Mouse (Mus musculus): Measurements from ENCODE around the gene Tube1. TPM values are rescaled to one million over a fixed set of nuclear protein-coding genes. Genes with fewer than 3 reads are reported as not detected.

Gene Tube1
- polyA plus RNA-seq, 1 experiment: 5.7 TPM

DNA sequence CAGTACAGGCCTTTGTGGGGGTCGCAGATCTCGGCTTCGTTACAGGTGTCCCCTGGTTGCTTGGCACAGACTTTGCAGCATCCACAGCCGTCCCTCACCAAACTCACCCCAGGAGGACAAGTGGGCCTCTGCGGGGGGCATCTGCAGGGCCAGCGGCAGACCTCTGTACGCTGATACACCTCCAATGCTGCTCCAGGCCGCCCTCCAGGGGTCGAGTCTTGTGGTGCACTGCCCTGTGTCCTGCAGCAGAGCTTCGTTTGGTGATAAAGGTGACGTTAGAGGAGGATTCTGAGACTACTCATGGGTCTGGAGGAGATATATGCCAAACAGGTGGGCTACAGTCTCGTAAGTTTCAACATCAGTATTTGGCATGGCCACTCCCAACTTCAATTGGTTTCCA, 24.5 kb downstream of the Tube1 start:
- TF ChIP-seq GATA1 (IDR thresholded peaks at IDR 0.05; ENCODE audit: low read length): no peak

DNA sequence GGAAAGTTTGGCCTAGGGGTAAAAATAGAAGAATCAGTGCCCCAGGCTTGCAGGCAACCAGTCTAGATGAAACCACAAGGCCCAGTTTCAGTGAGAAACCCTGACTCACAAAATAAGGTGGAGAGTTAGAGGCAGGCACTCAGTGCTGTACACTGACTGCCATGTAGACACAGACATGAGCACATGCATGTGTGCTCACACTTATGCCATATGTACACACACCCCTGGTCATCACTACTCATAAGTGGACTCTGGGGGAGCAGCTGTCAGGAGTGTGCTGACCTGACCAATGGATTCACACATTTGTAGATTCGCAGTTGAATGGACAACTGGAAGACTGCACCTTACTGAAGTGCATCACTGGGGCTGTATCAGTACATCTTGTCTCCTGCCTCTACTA, 27.6 kb downstream of the Tube1 start:
- no peak for TF ChIP-seq GATA1 (IDR thresholded peaks at IDR 0.05; ENCODE audit: low read length)

DNA sequence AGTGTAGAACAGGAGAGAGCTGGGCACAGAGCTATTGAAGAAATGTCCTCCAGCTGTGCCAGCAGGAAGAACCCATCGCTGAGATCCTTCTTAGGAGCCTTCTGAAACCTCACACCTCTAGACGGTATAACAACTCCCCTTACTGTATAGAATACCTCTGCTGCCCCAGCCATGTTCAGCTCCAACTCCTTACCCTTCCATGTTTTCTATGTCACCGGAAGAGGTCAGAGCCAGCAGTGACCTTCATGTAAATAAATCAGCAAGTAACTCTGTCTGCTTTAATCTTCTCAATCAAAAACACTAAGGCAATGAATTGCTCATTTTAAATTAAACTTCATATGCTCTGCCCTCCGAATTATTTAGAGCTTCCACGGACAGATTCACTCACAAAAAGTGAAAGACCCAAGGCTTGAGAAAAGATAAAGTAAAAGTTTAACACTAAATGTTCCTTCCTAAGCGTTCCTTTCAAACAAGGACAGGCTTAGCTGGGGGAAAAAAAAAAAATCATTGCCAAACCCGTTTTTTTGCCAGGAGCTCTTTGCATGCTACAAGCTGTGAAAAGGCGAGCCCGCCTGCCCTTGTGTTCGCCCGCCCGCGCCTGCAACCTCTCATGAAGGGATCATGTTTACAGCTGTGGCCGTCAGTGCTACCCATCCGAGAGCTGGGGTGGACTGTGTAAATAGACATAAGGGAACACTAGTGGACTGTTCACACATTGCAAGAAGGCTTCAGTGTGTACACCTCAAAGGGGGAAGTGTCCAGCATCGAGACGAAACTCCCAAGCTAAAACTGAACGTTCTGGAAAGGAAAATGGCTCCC, 29.1 kb downstream of the Tube1 start:
- no peak for TF ChIP-seq GATA1 (IDR thresholded peaks at IDR 0.05; ENCODE audit: low read length)

DNA sequence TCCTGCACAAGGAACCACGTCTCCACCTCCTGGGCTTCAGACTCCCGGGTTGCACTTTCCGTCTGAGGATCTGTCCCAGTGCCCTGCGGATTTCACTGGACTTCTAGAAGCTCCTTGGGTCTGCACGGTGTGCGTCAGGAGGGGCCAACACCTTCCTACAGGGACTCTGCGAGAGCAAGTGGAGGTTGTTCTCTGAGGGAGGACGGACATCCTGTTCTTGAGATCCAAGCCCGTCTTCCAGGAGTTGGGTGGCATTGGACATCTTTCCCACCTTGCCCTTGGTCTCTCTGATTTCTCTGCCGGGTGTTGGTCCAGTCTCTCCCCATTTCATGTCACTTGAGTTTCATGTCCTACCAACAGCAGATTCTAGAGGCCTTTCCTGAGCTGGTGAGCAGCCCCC, 29.9 kb downstream of the Tube1 start, which contains the start of gene Ccn6:
Gene Ccn6, minus strand, starts transcription at position 101 of the 400 bp plus-strand sequence.
- no peak for TF ChIP-seq GATA1 (IDR thresholded peaks at IDR 0.05; ENCODE audit: low read length)

DNA sequence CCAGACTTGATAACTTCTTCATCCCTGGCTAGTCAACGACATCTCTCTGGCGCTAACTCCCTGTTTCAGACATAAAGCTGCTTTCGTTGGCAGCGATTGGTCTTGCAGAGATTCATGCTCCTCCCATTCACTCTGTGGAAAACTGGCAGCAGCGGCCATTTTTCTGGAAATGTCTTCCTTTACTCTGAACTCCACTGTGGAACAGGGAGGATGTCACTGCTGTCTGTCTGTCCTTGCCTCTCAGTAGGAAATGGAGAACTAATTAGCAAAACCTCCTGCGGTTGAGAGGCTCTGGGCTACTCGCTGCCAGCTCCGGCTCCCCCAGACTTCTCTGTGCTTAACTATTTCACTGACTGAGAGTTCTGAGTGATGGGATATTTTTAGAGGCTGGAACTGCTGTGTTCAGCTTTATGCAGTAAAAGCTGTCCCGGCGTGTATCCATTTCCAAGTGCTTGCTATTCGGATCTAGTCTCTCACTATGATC, 31.9 kb downstream of the Tube1 start:
- TF ChIP-seq GATA1 (IDR thresholded peaks at IDR 0.05; ENCODE audit: low read length): no peak

DNA sequence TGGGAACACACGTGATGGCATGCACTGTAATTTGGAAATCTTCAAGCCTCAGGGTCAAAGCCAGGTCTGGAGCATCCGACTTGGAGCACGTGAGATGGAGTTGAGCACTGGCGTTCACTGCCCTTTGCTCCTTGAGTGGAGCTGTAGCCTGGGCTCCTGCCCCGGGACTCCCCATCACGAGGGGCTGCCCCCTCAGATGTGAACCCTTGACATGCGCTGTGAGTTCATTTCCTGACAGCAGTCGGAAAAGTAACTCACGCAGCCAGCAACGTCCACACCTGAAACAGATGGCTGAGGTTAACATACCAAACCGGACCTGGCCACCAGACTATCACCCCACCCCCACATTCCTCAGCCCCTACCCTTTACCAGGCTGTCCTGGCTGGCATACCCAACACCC, 33.8 kb downstream of the Tube1 start:
- TF ChIP-seq GATA1 (IDR thresholded peaks at IDR 0.05; ENCODE audit: low read length): no peak

DNA sequence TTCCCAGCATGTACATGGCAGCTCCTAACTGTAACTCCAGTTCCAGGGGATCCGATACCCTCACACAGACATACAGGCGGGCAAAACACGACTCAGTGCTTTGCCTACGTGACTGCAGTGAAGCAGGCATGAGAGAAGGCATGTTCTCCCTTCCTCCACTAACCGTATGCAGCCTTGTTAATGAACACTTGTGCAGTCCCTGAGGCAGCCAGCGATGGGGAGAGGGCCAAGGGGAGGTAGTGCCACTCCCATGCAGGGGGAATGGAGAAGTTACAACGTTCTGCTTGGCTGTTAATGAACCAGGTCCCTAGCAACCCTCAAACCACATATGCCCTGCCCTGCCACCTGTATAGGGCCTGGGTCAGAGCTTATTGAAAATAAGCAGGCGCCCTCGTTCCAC, 35.9 kb downstream of the Tube1 start:
- TF ChIP-seq GATA1 (IDR thresholded peaks at IDR 0.05; ENCODE audit: low read length): no peak

DNA sequence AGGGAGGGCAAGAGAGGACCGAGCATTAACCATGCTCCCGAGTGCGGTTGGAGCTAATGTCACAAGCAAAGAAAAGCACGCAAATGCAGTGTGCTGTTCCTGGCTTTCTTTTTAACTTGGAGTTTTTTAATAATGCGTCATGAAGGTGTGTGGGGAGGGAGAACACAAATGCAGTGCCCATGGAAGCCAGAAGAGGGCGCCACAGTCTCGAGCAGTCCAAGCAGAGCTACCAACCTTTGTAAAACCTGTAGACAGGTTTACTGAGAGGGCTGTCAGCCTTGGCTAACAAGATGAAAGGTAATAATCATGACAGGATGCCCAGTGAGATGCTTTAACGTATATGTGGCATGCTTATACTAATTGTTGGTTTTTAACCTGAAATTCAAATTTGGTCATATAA, 36.4 kb downstream of the Tube1 start:
- no peak for TF ChIP-seq GATA1 (IDR thresholded peaks at IDR 0.05; ENCODE audit: low read length)

DNA sequence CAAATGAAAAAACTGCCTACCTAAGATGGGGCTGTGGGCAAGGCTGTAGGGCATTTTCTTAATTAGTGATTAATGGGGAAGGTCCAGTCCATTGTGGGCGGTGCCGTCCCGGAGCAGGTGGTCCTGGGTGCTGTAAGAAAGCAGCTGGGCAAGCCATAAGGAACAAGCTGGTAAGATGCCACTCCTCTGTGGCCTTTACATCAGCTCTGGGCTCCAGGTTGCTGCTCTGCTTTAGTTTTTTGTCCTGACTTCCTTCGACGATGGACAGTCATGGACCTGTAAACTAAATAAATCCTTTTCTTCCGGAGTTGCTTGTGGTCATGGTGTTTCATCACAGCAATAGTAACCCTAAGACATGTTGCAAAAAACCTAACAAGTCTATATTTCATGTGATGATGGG, 36.9 kb downstream of the Tube1 start:
- TF ChIP-seq GATA1 (IDR thresholded peaks at IDR 0.05; ENCODE audit: low read length): no peak

DNA sequence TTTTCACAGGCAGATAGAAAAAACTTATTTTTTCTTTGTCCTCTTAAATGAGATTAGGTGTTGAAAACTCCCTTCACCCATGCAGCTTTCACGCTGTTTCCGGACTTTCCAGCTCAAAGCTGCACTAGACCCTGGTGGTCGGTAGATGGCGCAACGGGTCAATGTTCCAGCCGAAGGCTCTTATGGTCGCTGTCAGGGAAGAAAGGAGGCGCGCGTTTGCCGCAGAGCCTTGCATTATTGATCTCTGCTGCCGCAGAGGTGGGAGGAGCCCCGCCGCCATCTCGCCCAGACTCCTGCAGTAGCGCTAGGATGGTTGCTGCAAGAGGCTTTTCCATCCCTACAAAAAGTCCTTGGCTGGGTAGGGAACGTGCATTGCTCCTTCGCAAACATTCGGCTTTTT, 37.4 kb downstream of the Tube1 start:
- no peak for TF ChIP-seq GATA1 (IDR thresholded peaks at IDR 0.05; ENCODE audit: low read length)

DNA sequence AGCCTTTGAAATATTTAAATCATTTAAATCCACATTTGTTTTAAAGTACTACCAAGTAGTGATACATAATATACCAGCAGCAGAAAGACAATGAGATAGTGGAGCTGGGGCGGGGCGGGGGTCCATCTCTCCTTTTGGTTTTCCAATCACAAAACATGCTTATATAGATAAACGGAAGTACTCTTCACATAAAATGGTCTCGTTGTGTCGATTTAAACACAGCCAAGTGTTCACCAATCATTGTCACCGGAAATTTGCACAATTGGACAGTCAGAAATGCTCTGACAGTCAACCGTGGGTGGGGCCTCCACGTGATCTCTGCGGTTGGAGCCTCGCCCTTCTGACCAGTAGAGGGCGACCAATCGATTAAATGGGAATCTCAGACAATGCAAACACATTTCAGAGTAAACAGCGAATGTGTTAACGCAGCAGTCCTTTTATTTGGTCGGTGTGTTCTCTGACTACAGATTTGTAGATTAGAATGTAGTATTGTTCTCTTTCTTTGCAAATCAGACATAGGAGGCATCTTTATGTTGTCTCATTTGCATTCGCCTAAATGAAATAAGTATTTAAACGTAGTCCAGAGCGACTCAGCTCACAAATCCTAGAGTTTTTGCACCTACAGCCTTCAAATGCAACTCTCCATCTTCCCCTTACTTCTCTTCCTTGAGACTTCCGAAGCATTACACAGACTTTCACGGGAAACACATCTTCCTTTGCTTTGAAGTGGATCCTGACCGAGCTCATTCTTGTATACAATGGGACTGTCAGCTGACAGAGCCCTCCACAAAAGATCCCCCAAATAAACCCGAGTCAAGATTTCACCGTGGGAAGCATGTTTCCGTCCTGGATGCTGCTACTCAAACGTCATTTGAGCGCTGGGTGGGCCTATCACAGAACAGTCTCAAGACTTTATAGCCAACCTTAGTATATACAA, 38.1 kb downstream of the Tube1 start:
- TF ChIP-seq GATA1 (IDR thresholded peaks at IDR 0.05; ENCODE audit: low read length): no peak

DNA sequence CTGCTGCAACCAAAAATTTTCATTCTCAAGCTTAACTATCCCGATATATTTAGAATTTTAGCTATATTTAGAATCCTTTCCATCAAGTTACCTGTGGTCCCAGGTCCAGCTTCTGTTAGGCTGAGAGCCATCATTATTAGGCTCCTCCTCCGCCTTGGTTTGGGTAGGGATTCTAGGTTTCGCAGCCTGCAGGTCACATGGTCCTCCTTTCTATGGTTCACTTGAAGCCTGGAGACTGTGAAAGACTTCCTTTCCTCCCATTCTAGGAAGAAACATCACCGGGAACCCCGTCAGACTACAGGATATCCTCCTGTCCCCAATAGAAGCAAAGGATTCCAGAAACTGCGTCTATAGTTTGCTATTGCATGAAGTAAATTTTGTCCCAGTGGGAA, 38.8 kb downstream of the Tube1 start:
- TF ChIP-seq GATA1 (IDR thresholded peaks at IDR 0.05; ENCODE audit: low read length): no peak

DNA sequence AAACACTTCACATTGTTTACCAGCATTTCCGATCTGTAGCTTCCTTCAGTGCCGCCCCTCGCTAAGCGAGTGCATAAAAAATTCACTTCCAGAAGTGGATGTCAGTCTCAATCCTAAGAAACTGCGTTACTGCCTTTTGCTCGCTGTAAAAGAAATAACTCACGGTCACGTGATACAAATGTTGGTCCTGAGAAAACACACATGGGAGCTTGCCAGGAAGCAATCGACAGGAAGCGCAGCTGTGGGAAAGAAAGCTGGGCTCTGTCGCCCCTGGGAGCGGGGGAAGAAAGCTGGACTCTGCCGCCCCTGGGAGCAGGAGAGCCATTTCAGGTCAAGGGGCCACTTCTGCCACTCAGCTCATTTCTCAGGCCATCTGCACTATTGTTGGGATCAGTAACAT, 39.3 kb downstream of the Tube1 start:
- TF ChIP-seq GATA1 (IDR thresholded peaks at IDR 0.05; ENCODE audit: low read length): no peak

DNA sequence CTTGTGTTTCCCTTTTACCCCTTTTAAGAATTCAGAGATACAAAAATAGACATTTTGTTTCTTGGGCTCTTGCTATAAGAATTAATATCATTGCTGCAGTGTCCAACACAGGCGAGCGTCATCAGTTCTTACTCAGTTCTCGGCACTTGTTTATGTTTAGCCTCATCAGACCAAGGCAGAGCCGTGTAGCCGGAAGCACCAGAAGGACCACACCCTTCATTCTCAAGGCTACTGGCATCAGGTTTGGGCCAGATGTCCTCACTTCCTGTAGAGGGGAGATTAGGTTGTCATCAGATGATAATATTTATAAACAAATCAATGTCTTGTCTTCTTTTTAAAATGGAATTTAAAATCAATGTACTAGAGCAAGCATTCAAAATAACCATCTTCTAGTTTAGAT, 43.2 kb downstream of the Tube1 start:
- no peak for TF ChIP-seq GATA1 (IDR thresholded peaks at IDR 0.05; ENCODE audit: low read length)

DNA sequence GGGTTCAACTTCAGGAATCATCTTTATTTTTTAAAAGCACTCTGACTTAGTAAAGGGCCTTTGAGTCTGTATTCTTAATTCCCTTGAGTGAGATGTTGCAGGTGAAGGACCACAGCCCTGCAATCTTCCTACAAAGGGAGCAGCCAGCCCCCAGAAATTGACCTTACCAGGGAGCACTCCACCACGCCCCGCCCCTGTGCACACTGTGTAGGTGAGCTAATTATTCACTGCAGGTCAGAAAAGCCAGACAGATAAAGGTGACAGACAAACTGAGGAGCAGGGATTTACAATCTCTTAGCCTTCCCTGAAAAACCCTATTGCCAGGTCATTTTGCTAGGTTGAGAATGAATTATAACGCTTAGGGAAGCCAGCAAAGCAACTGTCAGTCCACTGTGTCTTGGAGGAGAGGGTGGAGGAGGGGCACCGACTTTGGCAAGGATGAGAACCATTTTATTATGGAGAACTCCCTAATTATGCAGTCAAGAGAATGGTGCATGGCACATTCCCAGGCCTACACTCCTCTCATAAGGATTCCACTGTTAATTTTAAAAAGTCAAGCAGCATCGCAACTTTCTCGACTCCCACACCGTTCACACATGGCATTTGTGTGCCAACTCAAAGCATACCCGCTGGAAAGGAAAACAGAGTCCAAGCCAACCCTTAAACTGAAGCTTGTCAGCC, 51.2 kb downstream of the Tube1 start:
- no peak for TF ChIP-seq GATA1 (IDR thresholded peaks at IDR 0.05; ENCODE audit: low read length)

DNA sequence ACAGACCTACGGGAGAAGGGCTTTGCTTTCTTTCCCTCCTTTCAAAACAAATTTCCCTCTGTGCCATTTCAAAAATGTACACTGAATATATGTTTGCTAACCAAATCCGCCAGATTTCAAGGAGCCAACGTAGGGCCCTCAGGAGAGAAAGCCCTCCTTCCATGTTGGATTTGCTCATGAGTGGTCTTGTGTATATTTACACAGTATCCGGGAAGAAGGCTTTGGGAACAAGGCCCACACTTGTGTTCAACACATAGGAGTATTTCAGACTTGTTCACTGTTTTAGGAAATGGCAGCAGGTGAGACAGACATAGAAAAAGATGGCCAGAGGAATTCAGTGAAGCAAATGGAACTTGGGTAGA, 51.8 kb downstream of the Tube1 start:
- no peak for TF ChIP-seq GATA1 (IDR thresholded peaks at IDR 0.05; ENCODE audit: low read length)
